In the genomic region with DNA sequence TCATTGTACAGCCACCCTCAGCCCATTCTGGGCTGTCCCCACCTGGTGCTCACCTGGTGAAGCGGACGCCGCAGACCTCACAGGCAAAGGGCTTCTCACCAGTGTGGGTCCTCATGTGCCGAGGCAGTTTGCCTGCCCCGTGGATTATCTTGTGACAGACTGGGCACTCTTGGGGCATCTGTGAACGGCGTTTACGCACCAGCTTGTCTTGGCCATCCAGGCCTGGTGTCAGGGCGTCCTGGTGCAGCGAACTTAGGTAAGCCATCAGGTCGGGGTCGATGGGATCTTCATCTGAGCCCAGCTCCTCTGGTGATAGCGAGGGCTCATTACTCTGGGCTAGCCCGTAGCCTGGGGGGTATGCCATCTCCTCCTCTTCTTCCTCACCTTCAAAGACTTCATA, we compare ENCODE assay signal across 25 mouse cellular contexts. TPM values are rescaled to one million over a fixed set of nuclear protein-coding genes. Genes with fewer than 3 reads are reported as not detected.
"Had no signal": no experiment of that assay in that cellular context is flagged by ENCODE, and none has a peak within 500 bp of the region (broad histone marks: within the 10 kb centered on the region; RNA-seq: fewer than 3 reads in every experiment).

No protein-coding gene starts in this region.

- DNase-seq: kidney, adult 11 months; kidney, adult 8-10 months; kidney, postnatal 10 days; left cerebral cortex, postnatal 4 days; liver, postnatal 0 days; lung, embryonic 14.5 days; lung, postnatal 36 days; midbrain, embryonic 14.5 days; retina, postnatal 1 day; right cerebral cortex, postnatal 25 days had no signal

- H3K4me3 ChIP-seq: kidney, embryonic 15.5 days; left cerebral cortex, adult 2 months; limb, embryonic 12.5 days; limb, embryonic 15.5 days; megakaryocyte, embryonic 14.5 days; neural tube, embryonic 13.5 days had no signal

- H3K36me3 ChIP-seq: limb, embryonic 12.5 days; neural tube, embryonic 13.5 days had no signal

- H3K9ac ChIP-seq: kidney, embryonic 15.5 days; limb, embryonic 12.5 days; limb, embryonic 15.5 days; liver, embryonic 14.5 days; liver, postnatal 0 days; lung, embryonic 14.5 days; neural tube, embryonic 13.5 days had no signal

- H3K27me3 ChIP-seq: kidney, embryonic 15.5 days; limb, embryonic 12.5 days; limb, embryonic 15.5 days had no signal

- H3K9me3 ChIP-seq: kidney, embryonic 15.5 days; limb, embryonic 12.5 days; limb, embryonic 15.5 days; megakaryocyte, embryonic 14.5 days; neural tube, embryonic 13.5 days had no signal

- H3K27ac ChIP-seq: kidney, embryonic 15.5 days; left cerebral cortex, adult 2 months; limb, embryonic 12.5 days; limb, embryonic 15.5 days; liver, embryonic 14.5 days; neural tube, embryonic 13.5 days; stomach, postnatal 0 days had no signal

- H3K4me2 ChIP-seq: kidney, embryonic 15.5 days; limb, embryonic 12.5 days; limb, embryonic 15.5 days; liver, embryonic 11.5 days; lung, embryonic 14.5 days; midbrain, embryonic 11.5 days; neural tube, embryonic 13.5 days had no signal

- ATAC-seq: liver, postnatal 0 days; lung, postnatal 0 days had no signal

RNA-seq across cellular contexts. Expression of a gene that starts 15.2 kb away (rescaled TPM):
- total RNA-seq: layer of hippocampus, postnatal 25 days; left cerebral cortex, postnatal 10 days; neutrophil, adult 5-6 weeks had no signal
- polyA plus RNA-seq: liver, embryonic 11.5 days had no signal

RNA-seq across cellular contexts. Expression of a gene that starts 18.5 kb away (rescaled TPM):
- total RNA-seq: neutrophil, adult 5-6 weeks had no signal
- polyA plus RNA-seq: midbrain, embryonic 11.5 days had no signal

RNA-seq across cellular contexts. Expression of a gene that starts 22.3 kb away (rescaled TPM):
- total RNA-seq: left cerebral cortex, postnatal 10 days had no signal
- polyA plus RNA-seq: intestine, embryonic 14.5 days; limb, embryonic 12.5 days; limb, embryonic 15.5 days; liver, embryonic 11.5 days; liver, postnatal 0 days; lung, postnatal 0 days; midbrain, embryonic 11.5 days; midbrain, embryonic 14.5 days; stomach, postnatal 0 days had no signal
